Mouse (Mus musculus): Measurements from ENCODE around the gene Chd1.

DNA sequence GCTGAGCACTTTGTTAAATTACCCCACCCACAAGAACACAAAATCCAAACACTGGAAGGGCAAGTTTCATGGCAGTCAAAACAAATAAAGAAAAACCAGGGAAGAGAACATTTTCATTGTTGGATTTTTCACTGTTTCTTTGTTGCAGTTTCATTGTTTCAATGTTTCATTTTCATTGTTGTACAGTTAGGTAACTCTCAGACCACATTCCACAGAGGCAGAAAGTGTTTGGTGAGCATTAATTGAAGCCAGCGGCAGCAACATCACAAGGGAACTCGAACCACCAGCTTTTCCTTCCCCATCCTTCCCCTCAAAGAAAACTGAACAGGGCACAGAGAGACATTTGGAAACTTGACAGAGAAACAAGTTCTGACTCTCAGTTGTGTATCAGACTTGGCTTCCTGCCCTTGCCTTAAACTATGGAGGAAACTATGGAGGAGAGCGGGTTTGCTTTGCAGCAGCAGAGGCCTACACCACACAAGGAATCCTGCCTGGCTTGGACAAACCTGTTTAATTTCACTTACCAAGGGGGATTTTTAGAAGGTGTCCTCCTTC, 109.0 kb downstream of the Chd1 start:
- TF ChIP-seq CTCF (IDR thresholded peaks at IDR 0.05; ENCODE audit: low read depth, low read length), result no peak
- TF ChIP-seq POLR2AphosphoS5 (IDR thresholded peaks at IDR 0.05; ENCODE audit: insufficient replicate concordance, low read depth, low read length), result no peak
